Mouse (Mus musculus) heart, adult 11 months (tissue): ENCODE measurements around the gene Vmn1r21.

Experiments
- DNase-seq: peaks from one replicate; pipeline ENCODE4 v3.0.0; 2022

Vmn1r21 gene

GRCm38 (mm10) chr6:57850286-57850685 is at the start of gene Vmn1r21:
TSS of gene Vmn1r21 (minus strand) at chr6:57850343.
- DNase-seq = no peak

- peak; percentile 85 for DNase-seq
Measured at GRCm38 (mm10) chr6:57859043-57860042, 9.2 kb upstream of the Vmn1r21 start.

GRCm38 (mm10) chr6:57851177-57851576 is 1.0 kb upstream of the Vmn1r21 start:
- DNase-seq = peak; percentile 71

GRCm38 (mm10) chr6:57839693-57840408 is 10.3 kb downstream of the Vmn1r21 start:
- DNase-seq = no peak

GRCm38 (mm10) chr6:57825259-57825715 is 24.9 kb downstream of the Vmn1r21 start:
- no peak for DNase-seq

- DNase-seq = peak; percentile 97
Measured at GRCm38 (mm10) chr6:57824422-57825258, 25.5 kb downstream of the Vmn1r21 start, which contains the start of gene Vopp1. TSS of gene Vopp1 (minus strand) at chr6:57825159.

- no peak for DNase-seq
Measured at GRCm38 (mm10) chr6:57823461-57823860, 26.7 kb downstream of the Vmn1r21 start.

GRCm38 (mm10) chr6:57822648-57823410 is 27.3 kb downstream of the Vmn1r21 start:
- no peak for DNase-seq

GRCm38 (mm10) chr6:57814436-57814940 is 35.7 kb downstream of the Vmn1r21 start:
- DNase-seq = peak; percentile 30

GRCm38 (mm10) chr6:57811748-57812730 is 38.1 kb downstream of the Vmn1r21 start:
- peak; percentile 60 for DNase-seq

- DNase-seq = no peak
Measured at GRCm38 (mm10) chr6:57805218-57806069, 44.7 kb downstream of the Vmn1r21 start.

- peak; percentile 39 for DNase-seq
Measured at GRCm38 (mm10) chr6:57803130-57803529, 47.0 kb downstream of the Vmn1r21 start.

GRCm38 (mm10) chr6:57798986-57799385 is 51.2 kb downstream of the Vmn1r21 start:
- peak; percentile 41 for DNase-seq

- peak; percentile 75 for DNase-seq
Measured at GRCm38 (mm10) chr6:57796853-57797423, 53.2 kb downstream of the Vmn1r21 start.

GRCm38 (mm10) chr6:57795835-57796234 is 54.3 kb downstream of the Vmn1r21 start:
- peak; percentile 61 for DNase-seq
